Comparison of ENCODE assay signal across 8 mouse cellular contexts in the genomic region with DNA sequence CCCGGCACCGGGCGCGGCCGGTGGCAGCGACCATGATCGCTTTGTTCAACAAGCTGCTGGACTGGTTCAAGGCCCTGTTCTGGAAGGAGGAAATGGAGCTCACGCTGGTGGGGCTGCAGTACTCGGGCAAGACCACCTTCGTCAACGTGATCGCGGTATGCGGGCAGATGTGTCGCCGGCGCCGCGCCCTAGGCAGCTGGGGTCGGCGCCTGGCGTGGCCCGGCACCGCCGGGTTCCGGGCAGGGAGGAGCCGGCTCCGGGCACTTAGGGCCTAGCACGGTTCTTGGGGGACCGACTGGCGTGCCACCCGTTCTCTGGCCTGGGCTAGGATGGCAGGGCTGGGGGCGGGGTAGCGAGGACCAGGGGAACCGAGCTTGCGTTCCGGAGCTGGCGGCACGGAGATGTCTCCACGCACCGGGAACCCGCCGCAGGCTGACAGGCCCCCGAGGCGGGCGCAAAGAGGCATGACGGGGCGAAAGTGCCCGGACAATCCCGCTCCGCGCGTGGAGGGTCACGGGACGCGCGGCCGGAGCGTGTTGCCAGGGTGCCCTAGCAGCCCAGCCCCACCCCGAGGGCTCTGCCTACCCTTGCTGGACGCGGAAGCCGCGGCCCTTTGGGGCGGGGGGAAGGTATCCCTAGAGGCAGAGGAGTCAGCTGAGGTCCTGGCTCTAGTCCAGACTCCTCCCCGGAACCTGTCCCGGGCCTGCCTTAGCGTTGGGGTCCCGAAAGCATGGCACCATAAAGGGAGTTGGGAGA. TPM values are rescaled to one million over a fixed set of nuclear protein-coding genes. Genes with fewer than 3 reads are reported as not detected.
DNase-seq lines count a peak whose midpoint lies in the region; ATAC-seq and TF ChIP-seq lines count a peak whose summit lies in the region.

No protein-coding gene starts in this region.

- H3K4me3 ChIP-seq in CH12.LX (replicated peaks in 1 of 3; ENCODE audit: low read depth in 2 of 3, low read length in 2 of 3, poor library complexity in 1 of 3) = peak overlapping the region; percentile 79 to 86 (median 82)
- H3K4me3 ChIP-seq in forebrain, embryonic 12.5 days (replicated peaks) = peak overlapping the region; percentile 95
- H3K4me3 ChIP-seq in heart, postnatal 0 days (ENCODE audit: low read depth, low read length) = peak overlapping the region; percentile 81
- peak overlapping the region; percentile 80 for H3K4me3 ChIP-seq in liver, embryonic 16.5 days (ENCODE audit: low read depth, low read length)
- H3K4me3 ChIP-seq in neural tube, embryonic 11.5 days (ENCODE audit: low read depth, low read length) = peak overlapping the region; percentile 90
- H3K4me3 ChIP-seq in stomach, embryonic 15.5 days (replicated peaks) = peak overlapping the region; percentile 86

- H3K27ac ChIP-seq in CH12.LX (ENCODE audit: insufficient read depth, low read depth) = peak overlapping the region; percentile 34
- peak overlapping the region; percentile 89 for H3K27ac ChIP-seq in forebrain, embryonic 12.5 days
- H3K27ac ChIP-seq in heart, postnatal 0 days (ENCODE audit: low read depth) = peak overlapping the region; percentile 91
- H3K27ac ChIP-seq in liver, embryonic 16.5 days (ENCODE audit: low read length) = peak overlapping the region; percentile 75
- peak overlapping the region; percentile 75 for H3K27ac ChIP-seq in neural tube, embryonic 11.5 days (ENCODE audit: low read depth, low read length)
- H3K27ac ChIP-seq in stomach, embryonic 15.5 days = peak overlapping the region; percentile 76

- dilution Hi-C loops in CH12.LX (cut with MboI; ENCODE audit: extremely low pct_ligation_motif_present, extremely low pct_unique_long_range_greater_than_20kb, low sequenced_read_pairs) = no loop called here

- H3K4me2 ChIP-seq in CH12.LX (ENCODE audit: insufficient read depth, low read depth, poor library complexity, severe bottlenecking) = peak overlapping the region; percentile 88
- peak overlapping the region; percentile 76 for H3K4me2 ChIP-seq in forebrain, embryonic 12.5 days
- peak overlapping the region; percentile 91 for H3K4me2 ChIP-seq in heart, postnatal 0 days (ENCODE audit: low read depth, low read length)
- H3K4me2 ChIP-seq in liver, embryonic 16.5 days (ENCODE audit: low read depth, low read length) = peak overlapping the region; percentile 100
- H3K4me2 ChIP-seq in neural tube, embryonic 11.5 days (ENCODE audit: low read depth) = peak overlapping the region; percentile 92
- peak overlapping the region; percentile 79 for H3K4me2 ChIP-seq in stomach, embryonic 15.5 days

- no peak for TF ChIP-seq RAD21 in CH12.LX (IDR thresholded peaks at IDR 0.05; ENCODE audit: low read depth, low read length)

- ATAC-seq in forebrain, embryonic 12.5 days (ENCODE audit: low FRiP score) = peak; percentile 70
- peak; percentile 74 for ATAC-seq in heart, postnatal 0 days (ENCODE audit: insufficient read depth, low read depth)
- peak; percentile 54 for ATAC-seq in liver, embryonic 16.5 days (ENCODE audit: low read depth)
- ATAC-seq in neural tube, embryonic 11.5 days (ENCODE audit: insufficient read depth, low FRiP score, low TSS enrichment) = peak; percentile 75
- ATAC-seq in stomach, embryonic 15.5 days (ENCODE audit: insufficient read depth, low FRiP score, low read depth) = peak; percentile 57

- no peak for TF ChIP-seq EP300 in CH12.LX (IDR thresholded peaks at IDR 0.05; ENCODE audit: low read length)
- no peak for TF ChIP-seq EP300 in heart, postnatal 0 days (IDR thresholded peaks at IDR 0.05; ENCODE audit: low read depth)

- peak; percentile 79 for DNase-seq in CH12.LX (ENCODE audit: extremely low read depth)
- peak; percentile 36 for DNase-seq in c-Kit-positive CD71-positive TER-119-positive erythroid progenitor cells, embryonic 14.5 days (ENCODE audit: low spot score)
- DNase-seq in heart, postnatal 0 days (ENCODE audit: low spot score) = peak; percentile 64
- DNase-seq in kidney, postnatal 36 days = peak; percentile 95 to 96
- peak; percentile 71 for DNase-seq in neural tube, embryonic 11.5 days (ENCODE audit: low spot score)

- in situ Hi-C loops in CH12.LX (cut with MboI; ENCODE audit: low pct_ligation_motif_present, low pct_unique_long_range_greater_than_20kb, low sequenced_read_pairs) = no loop called here

- under 1% methylated on average over 69 of the region's 69 CpGs for WGBS in forebrain, embryonic 12.5 days
- WGBS in heart, postnatal 0 days = under 1% methylated on average over 69 of the region's 69 CpGs
- WGBS in liver, embryonic 16.5 days (ENCODE audit: insufficient replicate concordance) = under 1% methylated on average over 69 of the region's 69 CpGs
- 0% methylated on average over 69 of the region's 69 CpGs for WGBS in neural tube, embryonic 11.5 days
- under 1% methylated on average over 69 of the region's 69 CpGs for WGBS in stomach, embryonic 15.5 days

- peak; percentile 46; the same call in 1 of the 2 replicates for TF ChIP-seq POLR2A in CH12.LX (IDR thresholded peaks at IDR 0.05; ENCODE audit: low read depth, low read length)

- no peaks in the 10 kb centered on the region for H3K9me3 ChIP-seq in CH12.LX (replicated peaks; ENCODE audit: low read length)
- no peaks in the 10 kb centered on the region for H3K9me3 ChIP-seq in forebrain, embryonic 12.5 days
- H3K9me3 ChIP-seq in heart, postnatal 0 days (replicated peaks; ENCODE audit: control insufficient read depth, low read length) = no peaks in the 10 kb centered on the region
- H3K9me3 ChIP-seq in liver, embryonic 16.5 days (replicated peaks; ENCODE audit: control insufficient read depth, low read length) = no peaks in the 10 kb centered on the region
- H3K9me3 ChIP-seq in neural tube, embryonic 11.5 days (ENCODE audit: control insufficient read depth, low read length) = no peaks in the 10 kb centered on the region
- no peaks in the 10 kb centered on the region for H3K9me3 ChIP-seq in stomach, embryonic 15.5 days

- peaks cover 10 to 63% of the 10 kb centered on the region in 2 experiments for H3K4me1 ChIP-seq in CH12.LX (ENCODE audit: control insufficient read depth in 1 of 2, insufficient read depth in 2 of 2)
- H3K4me1 ChIP-seq in forebrain, embryonic 12.5 days = peaks cover 25% of the 10 kb centered on the region
- peaks cover 13% of the 10 kb centered on the region; the same call in 1 of the 2 replicates for H3K4me1 ChIP-seq in heart, postnatal 0 days (ENCODE audit: control insufficient read depth, insufficient read depth)
- peaks cover 15% of the 10 kb centered on the region for H3K4me1 ChIP-seq in liver, embryonic 16.5 days (ENCODE audit: control insufficient read depth, low read depth, low read length)
- H3K4me1 ChIP-seq in neural tube, embryonic 11.5 days (ENCODE audit: control insufficient read depth, insufficient read depth, low read length) = peaks cover 8% of the 10 kb centered on the region
- peaks cover 16% of the 10 kb centered on the region; the same call in 1 of the 2 replicates for H3K4me1 ChIP-seq in stomach, embryonic 15.5 days

- peaks cover 22 to 67% of the 10 kb centered on the region in 2 experiments for H3K36me3 ChIP-seq in CH12.LX (replicated peaks in 1 of 2; ENCODE audit: control insufficient read depth in 1 of 2, insufficient read depth in 1 of 2, low read length in 1 of 2)
- peaks cover 2% of the 10 kb centered on the region; the same call in 1 of the 2 replicates for H3K36me3 ChIP-seq in forebrain, embryonic 12.5 days (replicated peaks)
- peaks cover 5% of the 10 kb centered on the region for H3K36me3 ChIP-seq in heart, postnatal 0 days (replicated peaks; ENCODE audit: control insufficient read depth, insufficient read depth, low read length)
- H3K36me3 ChIP-seq in liver, embryonic 16.5 days (ENCODE audit: control insufficient read depth, insufficient read depth) = no peaks in the 10 kb centered on the region
- H3K36me3 ChIP-seq in neural tube, embryonic 11.5 days (ENCODE audit: control insufficient read depth, insufficient read depth, low read length) = no peaks in the 10 kb centered on the region
- H3K36me3 ChIP-seq in stomach, embryonic 15.5 days = no peaks in the 10 kb centered on the region

- peak overlapping the region; percentile 67 for H3K9ac ChIP-seq in CH12.LX (ENCODE audit: insufficient read depth, low read depth)
- H3K9ac ChIP-seq in forebrain, embryonic 12.5 days = peak overlapping the region; percentile 92
- H3K9ac ChIP-seq in heart, postnatal 0 days (replicated peaks; ENCODE audit: low read depth, low read length) = peak overlapping the region; percentile 89
- H3K9ac ChIP-seq in liver, embryonic 16.5 days (ENCODE audit: low read depth, low read length) = peak overlapping the region; percentile 86
- H3K9ac ChIP-seq in neural tube, embryonic 11.5 days (ENCODE audit: low read length) = peak overlapping the region; percentile 92
- H3K9ac ChIP-seq in stomach, embryonic 15.5 days = peak overlapping the region; percentile 88

- H3K27me3 ChIP-seq in CH12.LX (replicated peaks) = no peaks in the 10 kb centered on the region
- peaks cover 17% of the 10 kb centered on the region for H3K27me3 ChIP-seq in forebrain, embryonic 12.5 days
- H3K27me3 ChIP-seq in heart, postnatal 0 days (ENCODE audit: control insufficient read depth, insufficient read depth, low read length) = peaks cover 40% of the 10 kb centered on the region
- H3K27me3 ChIP-seq in liver, embryonic 16.5 days (ENCODE audit: control insufficient read depth, insufficient read depth, low read depth, low read length) = no peaks in the 10 kb centered on the region
- H3K27me3 ChIP-seq in neural tube, embryonic 11.5 days (ENCODE audit: control insufficient read depth, insufficient read depth, low read length) = peaks cover 5% of the 10 kb centered on the region; the same call in 1 of the 2 replicates
- H3K27me3 ChIP-seq in stomach, embryonic 15.5 days (replicated peaks) = no peaks in the 10 kb centered on the region

- no peak for TF ChIP-seq CTCF in CH12.LX (conservative IDR thresholded peaks at IDR 0.05 in 1 of 2, IDR thresholded peaks at IDR 0.05 in 1 of 2; ENCODE audit: low read depth in 2 of 2, low read length in 2 of 2)
- TF ChIP-seq CTCF in heart, postnatal 0 days (IDR thresholded peaks at IDR 0.05; ENCODE audit: low read depth) = no peak

- peaks cover 14% of the 10 kb centered on the region for H3K79me2 ChIP-seq in CH12.LX (replicated peaks; ENCODE audit: control insufficient read depth, extremely low read depth, insufficient read depth, poor library complexity, severe bottlenecking)

RNA-seq across cellular contexts. Expression of gene Arl8a, which starts 0.5 kb away (rescaled TPM):
- total RNA-seq in CH12.LX (2012; rRNA removed) (8.5 and 10.9 TPM in 2 replicates), CH12.LX (2014; rRNA removed) (4.2 and 4.7 TPM in 2 replicates)
- polyA plus RNA-seq in CH12.LX (2012; ENCODE audit: insufficient read length, low read depth) = 42.1 and 52.7 TPM in 2 replicates
- polyA plus RNA-seq in forebrain, embryonic 12.5 days (2016; fragmentation: Nextera tagmentation; extraction: Ambion mirVana) = 113 and 119 TPM in 2 replicates
- total RNA-seq in heart, postnatal 0 days (2014; rRNA removed; ENCODE audit: low replicate concordance) = 40.1 and 43.4 TPM in 2 replicates
- polyA plus RNA-seq in heart, postnatal 0 days (2015; fragmentation: Nextera tagmentation; extraction: Ambion mirVana) = 31.9 and 35.3 TPM in 2 replicates
- polyA plus RNA-seq in liver, embryonic 16.5 days (2015; fragmentation: Nextera tagmentation; extraction: Ambion mirVana) = 7.8 and 9.9 TPM in 2 replicates
- 104 and 111 TPM in 2 replicates for polyA plus RNA-seq in neural tube, embryonic 11.5 days (2014; fragmentation: Nextera tagmentation; extraction: Ambion mirVana)
- polyA plus RNA-seq in stomach, embryonic 15.5 days (2015; fragmentation: Nextera tagmentation; extraction: Ambion mirVana) = 54.9 and 55.4 TPM in 2 replicates

RNA-seq across cellular contexts. Expression of gene Ptpn7, which starts 14.6 kb away (rescaled TPM):
- 61.4 and 69.7 TPM in 2 replicates for total RNA-seq in CH12.LX (2012; rRNA removed)
- 77.5 and 81.9 TPM in 2 replicates for total RNA-seq in CH12.LX (2014; rRNA removed)
- 78.7 and 81.9 TPM in 2 replicates for polyA plus RNA-seq in CH12.LX (2012; ENCODE audit: insufficient read length, low read depth)
- polyA plus RNA-seq in forebrain, embryonic 12.5 days (2016; fragmentation: Nextera tagmentation; extraction: Ambion mirVana) = 0.78 and 1.0 TPM in 2 replicates
- 2.1 and 3.9 TPM in 2 replicates for total RNA-seq in heart, postnatal 0 days (2014; rRNA removed; ENCODE audit: low replicate concordance)
- polyA plus RNA-seq in heart, postnatal 0 days (2015; fragmentation: Nextera tagmentation; extraction: Ambion mirVana) = 0.22 and 0.30 TPM in 2 replicates
- 9.0 and 9.6 TPM in 2 replicates for polyA plus RNA-seq in liver, embryonic 16.5 days (2015; fragmentation: Nextera tagmentation; extraction: Ambion mirVana)
- 1.6 and 1.7 TPM in 2 replicates for polyA plus RNA-seq in neural tube, embryonic 11.5 days (2014; fragmentation: Nextera tagmentation; extraction: Ambion mirVana)
- 2.4 and 3.3 TPM in 2 replicates for polyA plus RNA-seq in stomach, embryonic 15.5 days (2015; fragmentation: Nextera tagmentation; extraction: Ambion mirVana)

RNA-seq across cellular contexts. Expression of gene Gpr37l1, which starts 20.4 kb away (rescaled TPM):
- not detected in 2 replicates for total RNA-seq in CH12.LX (2012; rRNA removed)
- total RNA-seq in CH12.LX (2014; rRNA removed) = not detected in 2 replicates
- polyA plus RNA-seq in CH12.LX (2012; ENCODE audit: insufficient read length, low read depth) = not detected in 2 replicates
- polyA plus RNA-seq in forebrain, embryonic 12.5 days (2016; fragmentation: Nextera tagmentation; extraction: Ambion mirVana) = not detected in 2 replicates
- total RNA-seq in heart, postnatal 0 days (2014; rRNA removed; ENCODE audit: low replicate concordance) = not detected in 2 replicates
- not detected in 2 replicates for polyA plus RNA-seq in heart, postnatal 0 days (2015; fragmentation: Nextera tagmentation; extraction: Ambion mirVana)
- not detected in 2 replicates for polyA plus RNA-seq in liver, embryonic 16.5 days (2015; fragmentation: Nextera tagmentation; extraction: Ambion mirVana)
- not detected in 2 replicates for polyA plus RNA-seq in neural tube, embryonic 11.5 days (2014; fragmentation: Nextera tagmentation; extraction: Ambion mirVana)
- polyA plus RNA-seq in stomach, embryonic 15.5 days (2015; fragmentation: Nextera tagmentation; extraction: Ambion mirVana) = 0.35 and 0.78 TPM in 2 replicates

RNA-seq across cellular contexts. Expression of gene Lgr6, which starts 42.0 kb away (rescaled TPM):
- total RNA-seq in CH12.LX (2012; rRNA removed) (0.17 and 0.38 TPM in 2 replicates), CH12.LX (2014; rRNA removed) (0.07 TPM in 1 of 2 replicates, not detected in the other)
- 0.16 TPM in 2 replicates for polyA plus RNA-seq in CH12.LX (2012; ENCODE audit: insufficient read length, low read depth)
- 0.36 and 0.42 TPM in 2 replicates for polyA plus RNA-seq in forebrain, embryonic 12.5 days (2016; fragmentation: Nextera tagmentation; extraction: Ambion mirVana)
- 8.6 and 17.3 TPM in 2 replicates for total RNA-seq in heart, postnatal 0 days (2014; rRNA removed; ENCODE audit: low replicate concordance)
- 3.8 and 4.5 TPM in 2 replicates for polyA plus RNA-seq in heart, postnatal 0 days (2015; fragmentation: Nextera tagmentation; extraction: Ambion mirVana)
- 0.07 and 0.08 TPM in 2 replicates for polyA plus RNA-seq in liver, embryonic 16.5 days (2015; fragmentation: Nextera tagmentation; extraction: Ambion mirVana)
- polyA plus RNA-seq in neural tube, embryonic 11.5 days (2014; fragmentation: Nextera tagmentation; extraction: Ambion mirVana) = 0.41 and 0.52 TPM in 2 replicates
- 1.6 and 1.8 TPM in 2 replicates for polyA plus RNA-seq in stomach, embryonic 15.5 days (2015; fragmentation: Nextera tagmentation; extraction: Ambion mirVana)

Comparison
In these comparisons a context has a peak if more than half of its experiments do, and no peak if none do; other contexts are left out.
1. Peak in every context shown above with its lines: DNase-seq, ATAC-seq, H3K4me3 ChIP-seq and H3K27ac ChIP-seq.
2. DNase-seq: peak in every context shown above with its lines; median percentile 96 in kidney, postnatal 36 days; 79 in CH12.LX; 71 in neural tube, embryonic 11.5 days; 64 in heart, postnatal 0 days; 36 in c-Kit-positive CD71-positive TER-119-positive erythroid progenitor cells, embryonic 14.5 days.
3. H3K27ac ChIP-seq: peak in every context shown above with its lines; median percentile 91 in heart, postnatal 0 days; 89 in forebrain, embryonic 12.5 days; 76 in stomach, embryonic 15.5 days; 75 in liver, embryonic 16.5 days; 75 in neural tube, embryonic 11.5 days; 34 in CH12.LX.